In genomic region chr17:66314566-66315285, GRCm38 (mm10) we compare ENCODE assay signal across 12 mouse cellular contexts.
DNase-seq lines count a peak whose midpoint lies in the region; ATAC-seq and TF ChIP-seq lines count a peak whose summit lies in the region.
"Had no signal": no experiment of that assay in that cellular context is flagged by ENCODE, and none has a peak within 500 bp of the region (broad histone marks: within the 10 kb centered on the region; RNA-seq: fewer than 3 reads in every experiment).

No protein-coding gene starts in this region.

- H3K4me3 ChIP-seq in forebrain, embryonic 10.5 days, result no peak overlapping the region
- H3K4me3 ChIP-seq in forebrain, embryonic 11.5 days (ENCODE audit: low read depth, low read length), result no peak overlapping the region
- no peak overlapping the region for H3K4me3 ChIP-seq in left cerebral cortex, adult 2 months
- H3K4me3 ChIP-seq in intestine, embryonic 15.5 days (replicated peaks), result no peak overlapping the region
- H3K4me3 ChIP-seq in stomach, embryonic 16.5 days (replicated peaks; ENCODE audit: low read length), result no peak overlapping the region
- H3K4me3 ChIP-seq: layer of hippocampus, adult 2 months; liver, embryonic 13.5 days had no signal

- DNase-seq in forebrain, embryonic 10.5 days (ENCODE audit: extremely low spot score, low spot score), result no peak
- DNase-seq in forebrain, embryonic 11.5 days (ENCODE audit: low spot score), result no peak
- DNase-seq in left cerebral cortex, adult 2 months (ENCODE audit: extremely low spot score in 1 of 2, low spot score in 2 of 2), result no peak
- no peak for DNase-seq in left cerebral cortex, adult 9 months (ENCODE audit: low spot score in 2 of 2)
- no peak for DNase-seq in layer of hippocampus, postnatal 14 days (ENCODE audit: low spot score in 2 of 2)
- DNase-seq in gastrocnemius, postnatal 4 days (ENCODE audit: low spot score in 2 of 2), result no peak
- DNase-seq: gastrocnemius, postnatal 36 days; liver, embryonic 13.5 days; right cerebral cortex, postnatal 14 days had no signal

- H3K27ac ChIP-seq in forebrain, embryonic 10.5 days, result 0 out of 2 replicates have a peak overlapping the region, but pooled peaks have one; percentile 56
- no peak overlapping the region for H3K27ac ChIP-seq in forebrain, embryonic 11.5 days (ENCODE audit: low read depth, low read length)
- H3K27ac ChIP-seq in left cerebral cortex, adult 2 months, result peak overlapping the region; percentile 7; the same call in 1 of the 2 replicates
- H3K27ac ChIP-seq in intestine, embryonic 15.5 days, result peak overlapping the region; percentile 70
- peak overlapping the region; percentile 46 for H3K27ac ChIP-seq in stomach, embryonic 16.5 days (ENCODE audit: low read length)
- H3K27ac ChIP-seq: layer of hippocampus, adult 2 months; liver, embryonic 13.5 days had no signal

- H3K27me3 ChIP-seq in forebrain, embryonic 10.5 days (ENCODE audit: poor library complexity, severe bottlenecking), result no peaks in the 10 kb centered on the region
- no peaks in the 10 kb centered on the region for H3K27me3 ChIP-seq in forebrain, embryonic 11.5 days (ENCODE audit: control insufficient read depth, insufficient read depth, low read length)
- H3K27me3 ChIP-seq in intestine, embryonic 15.5 days (replicated peaks), result no peaks in the 10 kb centered on the region
- H3K27me3 ChIP-seq in stomach, embryonic 16.5 days (ENCODE audit: control insufficient read depth, insufficient read depth, low read length), result no peaks in the 10 kb centered on the region
- H3K27me3 ChIP-seq: liver, embryonic 13.5 days had no signal

- ATAC-seq in forebrain, embryonic 11.5 days (replicated peaks; ENCODE audit: low FRiP score), result no peak
- no peak for ATAC-seq in intestine, embryonic 15.5 days
- no peak for ATAC-seq in stomach, embryonic 16.5 days (ENCODE audit: insufficient read depth, low FRiP score)

- 83% methylated on average over 13 of the region's 13 CpGs for WGBS in forebrain, embryonic 10.5 days
- 73% methylated on average over 13 of the region's 13 CpGs for WGBS in forebrain, embryonic 11.5 days
- WGBS in intestine, embryonic 15.5 days, result 44% methylated on average over 13 of the region's 13 CpGs
- WGBS in stomach, embryonic 16.5 days, result 41% methylated on average over 13 of the region's 13 CpGs

- no peak for TF ChIP-seq CTCF in left cerebral cortex, adult 2 months (IDR thresholded peaks at IDR 0.05)

- no peak overlapping the region for H3K4me2 ChIP-seq in forebrain, embryonic 11.5 days (ENCODE audit: low read depth, low read length, severe bottlenecking)
- H3K4me2 ChIP-seq in intestine, embryonic 15.5 days (replicated peaks), result peak overlapping the region; percentile 34
- H3K4me2 ChIP-seq in stomach, embryonic 16.5 days (ENCODE audit: low read depth, low read length), result peak overlapping the region; percentile 18; the same call in 1 of the 2 replicates
- H3K4me2 ChIP-seq: liver, embryonic 13.5 days had no signal

- H3K9me3 ChIP-seq in forebrain, embryonic 10.5 days, result no peaks in the 10 kb centered on the region
- no peaks in the 10 kb centered on the region for H3K9me3 ChIP-seq in forebrain, embryonic 11.5 days (ENCODE audit: control insufficient read depth, low read length)
- H3K9me3 ChIP-seq in intestine, embryonic 15.5 days, result no peaks in the 10 kb centered on the region
- no peaks in the 10 kb centered on the region for H3K9me3 ChIP-seq in stomach, embryonic 16.5 days (replicated peaks; ENCODE audit: control insufficient read depth, low read length)
- H3K9me3 ChIP-seq: liver, embryonic 13.5 days had no signal

- H3K36me3 ChIP-seq in forebrain, embryonic 10.5 days (replicated peaks), result no peaks in the 10 kb centered on the region
- no peaks in the 10 kb centered on the region for H3K36me3 ChIP-seq in forebrain, embryonic 11.5 days (ENCODE audit: control insufficient read depth, insufficient read depth, low read length)
- no peaks in the 10 kb centered on the region for H3K36me3 ChIP-seq in intestine, embryonic 15.5 days
- H3K36me3 ChIP-seq in stomach, embryonic 16.5 days (ENCODE audit: control insufficient read depth, insufficient read depth, low read length), result no peaks in the 10 kb centered on the region
- H3K36me3 ChIP-seq: liver, embryonic 13.5 days had no signal

- intact Hi-C loops in left cerebral cortex, adult 2 months (cut with DNase I), result no loop called here

- H3K4me1 ChIP-seq in forebrain, embryonic 10.5 days, result peaks cover 29% of the 10 kb centered on the region
- no peaks in the 10 kb centered on the region for H3K4me1 ChIP-seq in forebrain, embryonic 11.5 days (replicated peaks; ENCODE audit: control insufficient read depth, insufficient read depth, low read length)
- H3K4me1 ChIP-seq in intestine, embryonic 15.5 days (replicated peaks), result peaks cover 4% of the 10 kb centered on the region; the same call in 1 of the 2 replicates
- peaks cover 6% of the 10 kb centered on the region; the same call in 1 of the 2 replicates for H3K4me1 ChIP-seq in stomach, embryonic 16.5 days (ENCODE audit: control insufficient read depth, insufficient read depth, low read length)
- H3K4me1 ChIP-seq: liver, embryonic 13.5 days had no signal

- H3K9ac ChIP-seq in forebrain, embryonic 11.5 days (ENCODE audit: low read length), result no peak overlapping the region
- H3K9ac ChIP-seq in intestine, embryonic 15.5 days, result no peak overlapping the region
- no peak overlapping the region for H3K9ac ChIP-seq in stomach, embryonic 16.5 days (ENCODE audit: low read length)
- H3K9ac ChIP-seq: liver, embryonic 13.5 days had no signal
